Mouse (Mus musculus) heart, adult 2 months (tissue): ENCODE results near the gene Pdss2.

Source experiments
- CTCF ChIP-seq: fragments of 200-600 bp; IDR thresholded peaks from 2 replicates; pipeline ENCODE4 v1.8.1; 2022; ENCODE audit warnings: antibody characterized with exemption, mild to moderate bottlenecking, moderate library complexity
- EP300 ChIP-seq: fragments of 200-500 bp; IDR thresholded peaks from 2 replicates; pipeline ENCODE4 v1.6.1; 2011; ENCODE audit warnings: low read depth, low read length, control low read depth; ENCODE audit not compliant: insufficient read depth
- POLR2A ChIP-seq: fragments of 200-500 bp; IDR thresholded peaks from 2 replicates; pipeline ENCODE4 v1.6.1; 2011; ENCODE audit warnings: mild to moderate bottlenecking, low read depth, low read length, control low read depth; ENCODE audit not compliant: insufficient read depth

- TF ChIP-seq EP300 (no peak), CTCF (no peak), POLR2A (no peak)
Observed at GRCm38 (mm10) chr10:43454219-43454618, 232.9 kb downstream of the Pdss2 start.
